Mouse (Mus musculus): Measurements from ENCODE around the gene Catsperd. TPM values are rescaled to one million over a fixed set of nuclear protein-coding genes. Genes with fewer than 3 reads are reported as not detected.
A peak's percentile ranks its signal among the peaks of the same experiment; 100 is the strongest.

Catsperd gene
- polyA plus RNA-seq (2015; fragmentation: Nextera tagmentation; extraction: Ambion mirVana) = 0.33 and 0.60 TPM in 2 replicates

GRCm38 (mm10) chr17:56627530-56628277 is at the start of gene Catsperd:
Gene Catsperd (plus strand): TSS chr17:56628143.
- DNase-seq (no peak), ATAC-seq (peak; percentile 26)
- Histone ChIP-seq H3K4me1 (ENCODE audit: insufficient read depth) (peaks cover 23% of the 10 kb centered on the region), H3K27ac (ENCODE audit: low read depth) (peak within 1 kb of the TSS; percentile 80), H3K9ac (replicated peaks) (peak within 1 kb of the TSS; percentile 86), H3K9me3 (ENCODE audit: low read length) (no peaks in the 10 kb centered on the region), H3K27me3 (ENCODE audit: insufficient read depth, low read length) (no peaks in the 10 kb centered on the region), H3K36me3 (replicated peaks; ENCODE audit: insufficient read depth, low read length) (peaks cover under 1% of the 10 kb centered on the region; the same call in 1 of the 2 replicates), H3K4me2 (ENCODE audit: low read depth, low read length) (peak within 1 kb of the TSS; percentile 94), H3K4me3 (ENCODE audit: low read depth, low read length) (peak within 1 kb of the TSS; percentile 85)
- 11% methylated on average over 26 of the region's 26 CpGs for WGBS (ENCODE audit: insufficient replicate concordance)
- TF ChIP-seq EP300 (IDR thresholded peaks at IDR 0.05; ENCODE audit: low read depth) (no peak), CTCF (IDR thresholded peaks at IDR 0.05; ENCODE audit: low read depth) (no peak)

DNA sequence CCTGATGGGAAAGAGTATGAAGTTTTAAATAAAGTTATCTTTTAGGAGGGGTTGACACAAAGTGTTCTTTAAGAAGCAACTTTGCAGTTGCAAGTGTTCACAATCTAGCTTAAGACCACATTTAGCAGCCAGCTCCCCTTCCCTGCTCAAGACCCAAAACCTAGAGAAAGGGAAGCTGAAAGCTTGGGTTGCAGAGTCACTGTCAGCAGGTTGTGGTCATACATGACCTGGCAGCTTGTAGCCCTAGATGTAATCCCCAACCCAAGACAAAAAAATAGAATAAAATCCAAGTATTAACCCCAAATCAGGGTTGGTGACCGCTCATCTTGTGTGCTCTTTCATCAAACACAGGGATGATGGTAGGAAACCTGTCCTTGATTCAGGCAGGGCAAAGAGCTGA is 44.9 kb upstream of the Catsperd start:
- peaks cover 32% of the 10 kb centered on the region for H3K4me1 ChIP-seq (ENCODE audit: insufficient read depth)
- no peak for ATAC-seq
- peaks cover 65% of the 10 kb centered on the region for H3K36me3 ChIP-seq (replicated peaks; ENCODE audit: insufficient read depth, low read length)

DNA sequence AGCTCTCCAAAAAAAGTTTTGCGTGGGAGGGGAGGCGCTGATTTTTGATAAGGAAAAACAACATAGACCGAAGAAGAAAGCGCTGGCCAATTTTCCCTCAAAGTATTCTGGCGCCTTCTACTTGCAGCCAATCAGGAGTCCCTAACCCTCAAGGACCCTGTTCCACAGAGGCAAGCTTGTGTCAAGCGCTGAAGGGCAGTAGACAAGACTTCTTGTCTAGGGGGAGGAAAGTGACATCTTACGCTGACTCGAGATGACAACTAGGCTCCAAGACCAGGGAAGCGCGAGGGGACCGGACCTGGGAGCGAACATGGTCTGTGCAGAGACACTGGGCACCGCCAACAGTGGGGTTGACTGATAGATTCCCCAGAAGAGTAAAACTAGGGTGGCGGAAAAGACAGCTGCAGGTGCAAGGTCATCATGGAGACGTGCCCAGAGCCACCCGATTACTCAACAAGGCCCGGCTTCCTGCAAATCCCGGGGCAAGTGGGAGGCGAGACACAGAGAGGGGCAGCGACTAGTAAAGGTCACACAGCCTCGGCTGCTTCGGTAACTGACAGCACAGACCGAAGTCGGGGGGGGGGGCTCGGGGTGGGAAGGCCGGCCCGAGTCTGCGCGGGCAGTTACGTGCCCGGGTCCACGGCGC is 44.2 kb upstream of the Catsperd start:
- H3K27me3 ChIP-seq (ENCODE audit: insufficient read depth, low read length) = no peaks in the 10 kb centered on the region
- H3K27ac ChIP-seq (ENCODE audit: low read depth) = peak overlapping the region; percentile 99
- TF ChIP-seq CTCF (IDR thresholded peaks at IDR 0.05; ENCODE audit: low read depth) = no peak
- TF ChIP-seq EP300 (IDR thresholded peaks at IDR 0.05; ENCODE audit: low read depth) = no peak
- H3K9me3 ChIP-seq (ENCODE audit: low read length) = no peaks in the 10 kb centered on the region
- peak overlapping the region; percentile 89 for H3K4me2 ChIP-seq (ENCODE audit: low read depth, low read length)
- WGBS (ENCODE audit: insufficient replicate concordance) = under 1% methylated on average over 33 of the region's 33 CpGs
- H3K36me3 ChIP-seq (replicated peaks; ENCODE audit: insufficient read depth, low read length) = peaks cover 65% of the 10 kb centered on the region
- ATAC-seq (peak; percentile 27), DNase-seq (no peak)
- H3K4me3 ChIP-seq (ENCODE audit: low read depth, low read length) = peak overlapping the region; percentile 84
- peaks cover 32% of the 10 kb centered on the region for H3K4me1 ChIP-seq (ENCODE audit: insufficient read depth)
- peak overlapping the region; percentile 97 for H3K9ac ChIP-seq (replicated peaks)

More for the DNA sequence above, 44.9 kb upstream of the Catsperd start:
- Histone ChIP-seq H3K9me3 (ENCODE audit: low read length) (no peaks in the 10 kb centered on the region), H3K27ac (ENCODE audit: low read depth) (peak overlapping the region; percentile 99), H3K9ac (replicated peaks) (peak overlapping the region; percentile 97), H3K27me3 (ENCODE audit: insufficient read depth, low read length) (no peaks in the 10 kb centered on the region), H3K4me3 (ENCODE audit: low read depth, low read length) (peak overlapping the region; percentile 84), H3K4me2 (ENCODE audit: low read depth, low read length) (peak overlapping the region; percentile 89)
- DNase-seq = no peak
- 59% methylated on average over 1 of the region's 1 CpGs for WGBS (ENCODE audit: insufficient replicate concordance)
- TF ChIP-seq CTCF (IDR thresholded peaks at IDR 0.05; ENCODE audit: low read depth) (no peak), EP300 (IDR thresholded peaks at IDR 0.05; ENCODE audit: low read depth) (no peak)

DNA sequence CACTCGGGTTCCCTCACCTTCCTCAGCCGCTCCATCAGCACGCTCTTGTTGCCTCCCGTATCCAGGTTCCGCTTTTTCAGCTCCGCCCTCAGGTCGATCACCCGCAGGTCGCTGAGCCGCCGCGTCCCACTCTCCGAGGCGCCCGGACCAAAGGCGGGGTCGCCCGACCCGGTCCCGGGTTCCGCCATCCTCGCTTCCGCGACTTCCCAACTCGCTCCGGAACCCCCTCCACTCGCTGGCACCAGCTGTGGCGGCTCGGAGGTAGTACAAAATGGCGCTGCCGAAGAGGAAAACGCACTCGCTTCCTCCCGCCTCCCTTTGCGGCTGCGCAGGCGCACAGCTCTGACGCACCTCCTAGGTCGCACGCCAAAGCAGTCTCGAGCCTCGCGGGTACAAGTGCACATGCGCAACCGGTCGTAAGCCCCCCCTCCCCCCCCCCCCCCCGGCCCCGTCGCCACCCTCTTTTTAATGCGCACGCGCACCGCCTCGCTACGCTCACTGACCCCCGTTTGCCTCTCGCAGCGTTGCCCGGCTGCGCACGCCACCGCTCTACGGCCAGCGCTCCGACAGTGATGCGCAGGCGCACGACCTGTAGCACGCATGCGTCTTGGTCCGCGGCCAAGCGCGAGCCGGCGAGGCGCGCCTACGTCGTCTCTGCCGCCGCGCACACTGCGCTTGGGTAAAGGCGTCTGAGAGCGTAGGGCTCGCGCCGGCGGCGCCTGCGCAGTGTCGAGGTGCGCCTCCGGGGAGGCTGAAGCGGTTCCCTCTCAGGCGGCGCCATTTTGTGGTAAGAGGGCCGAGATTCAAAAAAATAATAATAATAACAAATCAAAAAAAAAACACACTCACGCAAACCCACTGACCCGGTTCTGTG is 43.4 kb upstream of the Catsperd start, which contains the start of the genes Safb2 and Safb:
TSS of gene Safb2 (minus strand) at position 329 of the 874 bp plus-strand sequence.
TSS of gene Safb (plus strand) at position 569 of the 874 bp plus-strand sequence.
- H3K9ac ChIP-seq (replicated peaks) = peak within 1 kb of the TSS; percentile 97
- H3K4me1 ChIP-seq (ENCODE audit: insufficient read depth) = peaks cover 32% of the 10 kb centered on the region
- ATAC-seq (peak; percentile 92), DNase-seq (peak; percentile 98)
- H3K4me3 ChIP-seq (ENCODE audit: low read depth, low read length) = peak within 1 kb of the TSS; percentile 84
- peak within 1 kb of the TSS; percentile 89 for H3K4me2 ChIP-seq (ENCODE audit: low read depth, low read length)
- no peaks in the 10 kb centered on the region for H3K27me3 ChIP-seq (ENCODE audit: insufficient read depth, low read length)
- peaks cover 65% of the 10 kb centered on the region for H3K36me3 ChIP-seq (replicated peaks; ENCODE audit: insufficient read depth, low read length)
- H3K9me3 ChIP-seq (ENCODE audit: low read length) = no peaks in the 10 kb centered on the region
- TF ChIP-seq EP300 (IDR thresholded peaks at IDR 0.05; ENCODE audit: low read depth) (no peak), CTCF (IDR thresholded peaks at IDR 0.05; ENCODE audit: low read depth) (peak; percentile 19; the same call in 1 of the 2 replicates)
- H3K27ac ChIP-seq (ENCODE audit: low read depth) = peak within 1 kb of the TSS; percentile 99
- 1% methylated on average over 94 of the region's 101 CpGs for WGBS (ENCODE audit: insufficient replicate concordance)

DNA sequence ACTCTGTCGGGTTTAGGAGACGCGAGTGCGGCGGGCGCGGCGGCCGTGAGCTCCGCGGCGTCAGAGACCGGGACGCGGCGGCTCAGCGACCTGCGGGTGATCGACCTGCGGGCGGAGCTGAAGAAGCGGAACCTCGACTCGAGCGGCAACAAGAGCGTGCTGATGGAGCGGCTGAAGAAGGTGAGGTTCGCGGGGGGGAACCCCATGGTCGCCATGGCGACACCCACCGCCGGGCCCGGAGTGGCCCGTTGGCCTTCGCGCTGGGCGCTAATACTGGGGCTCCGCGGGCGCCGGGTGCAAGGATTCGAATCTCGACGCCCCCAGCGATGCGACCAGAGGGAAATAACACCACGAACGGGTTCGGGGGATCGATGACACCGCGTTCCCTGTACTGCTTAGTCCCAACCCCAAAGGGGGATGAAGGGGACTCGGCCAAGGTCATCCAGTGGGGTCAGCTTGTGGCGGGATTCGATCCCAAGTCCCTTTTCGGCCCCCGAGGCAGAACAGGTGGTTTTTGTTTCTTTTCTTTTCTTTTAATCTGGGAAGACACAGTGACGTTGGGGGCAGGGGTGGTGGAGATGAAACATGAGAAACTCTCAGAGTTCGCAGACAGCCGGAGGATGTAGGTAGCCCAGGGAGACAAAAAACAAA is 42.6 kb upstream of the Catsperd start:
- Histone ChIP-seq H3K36me3 (replicated peaks; ENCODE audit: insufficient read depth, low read length) (peaks cover 63% of the 10 kb centered on the region), H3K27ac (ENCODE audit: low read depth) (peak overlapping the region; percentile 99), H3K9me3 (ENCODE audit: low read length) (no peaks in the 10 kb centered on the region), H3K4me3 (ENCODE audit: low read depth, low read length) (peak overlapping the region; percentile 84), H3K27me3 (ENCODE audit: insufficient read depth, low read length) (no peaks in the 10 kb centered on the region), H3K4me2 (ENCODE audit: low read depth, low read length) (peak overlapping the region; percentile 75), H3K9ac (replicated peaks) (peak overlapping the region; percentile 94), H3K4me1 (ENCODE audit: insufficient read depth) (peaks cover 32% of the 10 kb centered on the region)
- peak; percentile 73 for DNase-seq
- WGBS (ENCODE audit: insufficient replicate concordance) = under 1% methylated on average over 61 of the region's 61 CpGs
- TF ChIP-seq EP300 (IDR thresholded peaks at IDR 0.05; ENCODE audit: low read depth) (no peak), CTCF (IDR thresholded peaks at IDR 0.05; ENCODE audit: low read depth) (no peak)
- ATAC-seq = peak; percentile 6
